Mouse (Mus musculus): ENCODE data around the gene C1ql3. TPM values are rescaled to one million over a fixed set of nuclear protein-coding genes. Genes with fewer than 3 reads are reported as not detected.

C1ql3 gene
- 1.1 and 1.7 TPM in 2 replicates for polyA plus RNA-seq (2015; fragmentation: Nextera tagmentation; extraction: Ambion mirVana)

DNA sequence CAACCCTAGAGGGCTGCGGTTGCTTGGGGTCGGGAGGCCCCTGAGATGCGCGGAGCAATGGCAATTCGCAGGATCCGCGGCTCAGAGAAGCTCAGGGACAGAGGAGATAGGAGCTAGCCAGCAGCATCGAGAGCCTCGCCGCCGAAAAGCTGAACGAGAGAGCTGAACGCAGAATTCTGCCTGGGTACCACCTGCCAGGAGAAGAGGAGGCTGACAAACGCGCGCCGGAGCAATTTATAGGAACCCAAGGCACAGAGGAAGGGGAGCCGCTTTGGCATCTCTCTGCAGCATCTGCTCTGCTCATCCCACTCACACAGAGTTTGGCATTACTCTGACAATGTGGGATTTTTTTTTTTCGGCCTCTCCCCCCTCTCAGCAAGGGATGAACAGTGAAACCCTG is at the start of gene C1ql3:
Gene C1ql3, minus strand, starts transcription at position 335 of the 400 bp plus-strand sequence.
- Histone ChIP-seq H3K9ac (replicated peaks; ENCODE audit: low read length) (peak within 1 kb of the TSS; percentile 40), H3K27ac (ENCODE audit: low read length) (no peak within 1 kb of the TSS), H3K4me2 (replicated peaks; ENCODE audit: low read depth, low read length) (peak within 1 kb of the TSS; percentile 71), H3K27me3 (ENCODE audit: insufficient read depth, low read length) (peaks cover 36% of the 10 kb centered on the region), H3K36me3 (ENCODE audit: insufficient read depth, low read length) (no peaks in the 10 kb centered on the region), H3K4me3 (ENCODE audit: low read length) (peak within 1 kb of the TSS; percentile 45), H3K4me1 (ENCODE audit: insufficient read depth, low read length) (peaks cover 16% of the 10 kb centered on the region; the same call in 1 of the 2 replicates), H3K9me3 (ENCODE audit: low read length) (no peaks in the 10 kb centered on the region)
- WGBS, result 1% methylated on average over 19 of the region's 19 CpGs
- no peak for ATAC-seq (ENCODE audit: low FRiP score, low TSS enrichment)

GRCm38 (mm10) chr2:13060426-13061170 is 49.0 kb upstream of the C1ql3 start:
- Histone ChIP-seq H3K9ac (replicated peaks; ENCODE audit: low read length) (no peak overlapping the region), H3K4me1 (ENCODE audit: insufficient read depth, low read length) (no peaks in the 10 kb centered on the region), H3K36me3 (ENCODE audit: insufficient read depth, low read length) (no peaks in the 10 kb centered on the region), H3K27ac (ENCODE audit: low read length) (no peak overlapping the region), H3K4me2 (replicated peaks; ENCODE audit: low read depth, low read length) (no peak overlapping the region), H3K27me3 (ENCODE audit: insufficient read depth, low read length) (no peaks in the 10 kb centered on the region), H3K9me3 (ENCODE audit: low read length) (no peaks in the 10 kb centered on the region), H3K4me3 (ENCODE audit: low read length) (no peak overlapping the region)
- no peak for ATAC-seq (ENCODE audit: low FRiP score, low TSS enrichment)
- WGBS, result 88% methylated on average over 5 of the region's 5 CpGs

DNA sequence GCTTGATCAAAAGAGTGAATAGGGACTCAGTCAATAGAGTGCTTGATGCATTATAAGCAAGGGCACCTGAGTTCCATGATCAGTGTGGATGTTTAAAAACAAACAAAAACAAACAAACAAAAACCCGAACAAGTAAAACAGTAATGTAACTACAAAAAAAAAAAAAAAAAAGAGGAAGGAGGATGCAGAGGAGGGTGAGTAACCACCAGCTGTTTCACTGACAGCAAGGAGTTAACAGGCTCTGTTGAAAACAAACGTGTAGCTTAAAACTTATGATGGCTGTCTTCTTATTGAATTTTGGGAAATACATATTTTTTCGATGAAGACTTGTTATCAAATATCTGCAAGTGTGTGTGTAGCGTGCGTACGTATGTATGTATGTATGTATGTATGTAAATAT is 37.0 kb upstream of the C1ql3 start:
- Histone ChIP-seq H3K4me2 (replicated peaks; ENCODE audit: low read depth, low read length) (no peak overlapping the region), H3K9ac (replicated peaks; ENCODE audit: low read length) (no peak overlapping the region), H3K4me3 (ENCODE audit: low read length) (no peak overlapping the region), H3K27me3 (ENCODE audit: insufficient read depth, low read length) (no peaks in the 10 kb centered on the region), H3K36me3 (ENCODE audit: insufficient read depth, low read length) (no peaks in the 10 kb centered on the region), H3K9me3 (ENCODE audit: low read length) (no peaks in the 10 kb centered on the region), H3K4me1 (ENCODE audit: insufficient read depth, low read length) (no peaks in the 10 kb centered on the region), H3K27ac (ENCODE audit: low read length) (no peak overlapping the region)
- no peak for ATAC-seq (ENCODE audit: low FRiP score, low TSS enrichment)
- 90% methylated on average over 6 of the region's 6 CpGs for whole genome bisulfite sequencing

GRCm38 (mm10) chr2:13044555-13044954 is 32.9 kb upstream of the C1ql3 start:
- ATAC-seq (ENCODE audit: low FRiP score, low TSS enrichment), result no peak
- H3K4me1 ChIP-seq (ENCODE audit: insufficient read depth, low read length), result no peaks in the 10 kb centered on the region
- WGBS, result 91% methylated on average over 4 of the region's 4 CpGs

GRCm38 (mm10) chr2:13039785-13040184 is 28.2 kb upstream of the C1ql3 start:
- 90% methylated on average over 4 of the region's 4 CpGs for WGBS

More at GRCm38 (mm10) chr2:13044555-13044954, 32.9 kb upstream of the C1ql3 start:
- Histone ChIP-seq H3K9me3 (ENCODE audit: low read length) (no peaks in the 10 kb centered on the region), H3K4me3 (ENCODE audit: low read length) (no peak overlapping the region), H3K36me3 (ENCODE audit: insufficient read depth, low read length) (no peaks in the 10 kb centered on the region), H3K4me2 (replicated peaks; ENCODE audit: low read depth, low read length) (no peak overlapping the region), H3K27ac (ENCODE audit: low read length) (no peak overlapping the region), H3K27me3 (ENCODE audit: insufficient read depth, low read length) (no peaks in the 10 kb centered on the region), H3K9ac (replicated peaks; ENCODE audit: low read length) (no peak overlapping the region)

DNA sequence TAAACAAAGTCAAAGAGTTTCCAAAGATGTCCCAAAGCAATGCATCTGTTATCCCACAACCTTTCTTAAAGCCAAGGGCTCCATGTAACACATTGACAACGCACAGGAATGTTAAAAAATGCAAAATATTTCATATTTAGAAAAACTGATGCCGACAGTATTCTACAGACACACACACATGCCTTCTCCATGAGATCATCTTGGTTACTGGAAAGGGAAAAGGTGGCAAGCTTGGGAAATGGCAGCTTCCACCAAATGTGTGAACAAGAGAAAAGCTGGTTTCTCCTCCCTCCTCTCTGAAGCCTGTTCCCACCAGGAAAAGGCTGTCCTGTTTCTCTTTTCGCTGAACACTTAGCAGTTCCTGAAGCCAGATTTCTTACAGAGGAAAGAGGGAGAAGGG is 27.2 kb upstream of the C1ql3 start:
- no peak overlapping the region for H3K4me3 ChIP-seq (ENCODE audit: low read length)
- WGBS, result 68% methylated on average over 3 of the region's 3 CpGs
- no peak overlapping the region for H3K4me2 ChIP-seq (replicated peaks; ENCODE audit: low read depth, low read length)
- no peaks in the 10 kb centered on the region for H3K4me1 ChIP-seq (ENCODE audit: insufficient read depth, low read length)
- no peaks in the 10 kb centered on the region for H3K36me3 ChIP-seq (ENCODE audit: insufficient read depth, low read length)
- no peaks in the 10 kb centered on the region for H3K9me3 ChIP-seq (ENCODE audit: low read length)
- no peak overlapping the region for H3K27ac ChIP-seq (ENCODE audit: low read length)
- ATAC-seq (ENCODE audit: low FRiP score, low TSS enrichment), result no peak
- H3K9ac ChIP-seq (replicated peaks; ENCODE audit: low read length), result no peak overlapping the region
- H3K27me3 ChIP-seq (ENCODE audit: insufficient read depth, low read length), result no peaks in the 10 kb centered on the region

More at GRCm38 (mm10) chr2:13039785-13040184, 28.2 kb upstream of the C1ql3 start:
- Histone ChIP-seq H3K4me2 (replicated peaks; ENCODE audit: low read depth, low read length) (no peak overlapping the region), H3K36me3 (ENCODE audit: insufficient read depth, low read length) (no peaks in the 10 kb centered on the region), H3K4me3 (ENCODE audit: low read length) (no peak overlapping the region), H3K9ac (replicated peaks; ENCODE audit: low read length) (no peak overlapping the region), H3K27ac (ENCODE audit: low read length) (no peak overlapping the region), H3K27me3 (ENCODE audit: insufficient read depth, low read length) (no peaks in the 10 kb centered on the region), H3K9me3 (ENCODE audit: low read length) (no peaks in the 10 kb centered on the region), H3K4me1 (ENCODE audit: insufficient read depth, low read length) (no peaks in the 10 kb centered on the region)
- no peak for ATAC-seq (ENCODE audit: low FRiP score, low TSS enrichment)

DNA sequence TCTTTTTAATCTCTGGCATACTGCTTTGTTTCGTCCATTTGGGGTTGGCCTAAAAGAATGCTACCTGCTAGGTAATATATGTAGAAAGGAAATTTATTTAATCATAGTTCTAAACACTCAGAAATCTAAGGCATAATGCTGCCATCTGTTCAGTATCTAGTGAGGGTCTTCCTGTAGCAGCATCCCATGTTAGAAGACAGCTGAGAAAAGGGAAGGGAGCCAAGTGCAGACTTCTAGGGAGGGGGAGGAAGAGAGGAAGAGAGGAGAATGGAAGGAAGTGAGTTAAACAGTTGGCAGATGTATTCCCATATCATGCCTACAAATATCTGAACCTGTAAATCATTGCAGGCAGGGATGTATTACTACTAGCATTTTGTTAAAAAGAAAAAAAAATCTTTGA is 7.3 kb upstream of the C1ql3 start:
- no peak for ATAC-seq (ENCODE audit: low FRiP score, low TSS enrichment)
- Histone ChIP-seq H3K36me3 (ENCODE audit: insufficient read depth, low read length) (no peaks in the 10 kb centered on the region), H3K4me3 (ENCODE audit: low read length) (no peak overlapping the region), H3K9ac (replicated peaks; ENCODE audit: low read length) (no peak overlapping the region), H3K27ac (ENCODE audit: low read length) (no peak overlapping the region), H3K4me1 (ENCODE audit: insufficient read depth, low read length) (no peaks in the 10 kb centered on the region), H3K4me2 (replicated peaks; ENCODE audit: low read depth, low read length) (no peak overlapping the region), H3K27me3 (ENCODE audit: insufficient read depth, low read length) (no peaks in the 10 kb centered on the region), H3K9me3 (ENCODE audit: low read length) (no peaks in the 10 kb centered on the region)
- WGBS, result 83% methylated on average over 1 of the region's 1 CpGs

DNA sequence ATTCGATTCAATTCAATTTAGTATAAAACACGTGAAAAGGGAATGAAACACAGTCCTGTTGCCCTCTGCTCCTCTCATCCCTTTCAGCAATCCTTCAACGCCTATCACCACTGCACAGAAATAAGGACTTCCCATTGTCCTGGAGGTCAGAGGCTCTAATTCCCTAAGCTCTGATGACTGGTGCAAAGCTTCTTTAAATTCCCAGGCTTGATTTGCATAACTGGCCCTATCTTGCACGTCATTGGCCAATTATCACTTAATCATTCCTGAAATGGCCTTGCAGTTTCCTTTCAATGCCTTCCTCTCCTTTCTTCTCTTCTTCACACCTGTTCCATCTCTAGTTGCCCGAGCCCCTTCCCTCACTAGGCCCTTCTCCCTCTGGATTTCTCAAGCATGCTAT is 6.8 kb upstream of the C1ql3 start:
- no peaks in the 10 kb centered on the region for H3K36me3 ChIP-seq (ENCODE audit: insufficient read depth, low read length)
- no peak for ATAC-seq (ENCODE audit: low FRiP score, low TSS enrichment)
- WGBS, result 50% methylated on average over 5 of the region's 5 CpGs
- no peak overlapping the region for H3K4me3 ChIP-seq (ENCODE audit: low read length)
- no peaks in the 10 kb centered on the region for H3K4me1 ChIP-seq (ENCODE audit: insufficient read depth, low read length)
- H3K27me3 ChIP-seq (ENCODE audit: insufficient read depth, low read length), result 0 out of 2 replicates have a peak, but pooled peaks cover 3% of the 10 kb centered on the region
- no peaks in the 10 kb centered on the region for H3K9me3 ChIP-seq (ENCODE audit: low read length)
- no peak overlapping the region for H3K4me2 ChIP-seq (replicated peaks; ENCODE audit: low read depth, low read length)
- H3K27ac ChIP-seq (ENCODE audit: low read length), result no peak overlapping the region
- H3K9ac ChIP-seq (replicated peaks; ENCODE audit: low read length), result no peak overlapping the region

DNA sequence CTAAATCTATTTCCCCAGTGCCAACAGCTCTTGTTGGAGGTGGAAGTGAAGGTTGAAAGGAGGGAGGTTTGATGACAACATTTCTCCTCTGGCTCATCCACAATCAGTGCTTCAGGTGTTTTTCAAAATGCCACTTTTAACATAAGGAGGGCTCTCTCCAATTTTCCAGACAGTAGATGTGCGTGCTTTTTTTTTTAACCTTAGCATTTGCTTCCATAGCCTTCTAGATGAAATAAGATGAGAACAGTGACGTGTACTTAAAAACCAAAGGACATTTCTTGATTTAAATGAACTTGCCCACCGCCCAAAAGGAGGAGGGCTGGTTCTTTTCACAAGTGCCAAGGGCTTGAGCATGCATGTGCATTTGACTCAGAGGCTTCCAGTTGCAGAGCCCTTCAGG is 367 bp upstream of the C1ql3 start:
- no peak for ATAC-seq (ENCODE audit: low FRiP score, low TSS enrichment)
- H3K27me3 ChIP-seq (ENCODE audit: insufficient read depth, low read length), result peaks cover 36% of the 10 kb centered on the region
- 44% methylated on average over 3 of the region's 3 CpGs for WGBS
- H3K4me1 ChIP-seq (ENCODE audit: insufficient read depth, low read length), result peaks cover 16% of the 10 kb centered on the region; the same call in 1 of the 2 replicates
- no peak overlapping the region for H3K9ac ChIP-seq (replicated peaks; ENCODE audit: low read length)
- H3K36me3 ChIP-seq (ENCODE audit: insufficient read depth, low read length), result no peaks in the 10 kb centered on the region
- no peak overlapping the region; the same call in 1 of the 2 replicates for H3K4me3 ChIP-seq (ENCODE audit: low read length)
- 0 out of 2 replicates have a peak overlapping the region, but pooled peaks have one; percentile 71 for H3K4me2 ChIP-seq (replicated peaks; ENCODE audit: low read depth, low read length)
- no peaks in the 10 kb centered on the region for H3K9me3 ChIP-seq (ENCODE audit: low read length)
- no peak overlapping the region for H3K27ac ChIP-seq (ENCODE audit: low read length)
